Mouse (Mus musculus): Measurements from ENCODE around the gene Gm17428.
A peak's percentile ranks its signal among the peaks of the same experiment; 100 is the strongest.
"Not testable (repeated sequence)": the region's sequence is repeated elsewhere in the genome, so short reads cannot be mapped to it uniquely, and the experiment has no call there.

The Gm17428 gene

DNA sequence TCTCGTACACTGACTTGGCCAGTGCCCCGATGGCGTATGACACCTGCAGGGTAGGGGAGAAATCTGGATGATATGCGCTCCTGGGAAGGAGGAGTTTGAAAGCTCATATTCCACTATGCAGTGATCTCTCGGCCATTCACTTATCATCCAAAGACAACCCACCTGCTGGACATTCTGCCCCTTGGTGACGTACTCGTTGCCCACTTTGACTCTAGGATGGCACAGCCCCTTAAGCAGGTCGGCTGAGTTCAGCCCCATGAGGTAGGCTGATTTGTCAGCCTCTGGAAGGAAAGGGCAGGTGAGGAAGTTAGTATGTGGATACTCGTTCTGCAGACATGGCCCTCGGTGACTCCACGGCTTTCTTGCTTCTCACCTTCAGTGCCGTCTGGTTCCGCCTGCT, 12.1 kb downstream of the Gm17428 start:
- no peak for DNase-seq (ENCODE audit: low read depth)

DNA sequence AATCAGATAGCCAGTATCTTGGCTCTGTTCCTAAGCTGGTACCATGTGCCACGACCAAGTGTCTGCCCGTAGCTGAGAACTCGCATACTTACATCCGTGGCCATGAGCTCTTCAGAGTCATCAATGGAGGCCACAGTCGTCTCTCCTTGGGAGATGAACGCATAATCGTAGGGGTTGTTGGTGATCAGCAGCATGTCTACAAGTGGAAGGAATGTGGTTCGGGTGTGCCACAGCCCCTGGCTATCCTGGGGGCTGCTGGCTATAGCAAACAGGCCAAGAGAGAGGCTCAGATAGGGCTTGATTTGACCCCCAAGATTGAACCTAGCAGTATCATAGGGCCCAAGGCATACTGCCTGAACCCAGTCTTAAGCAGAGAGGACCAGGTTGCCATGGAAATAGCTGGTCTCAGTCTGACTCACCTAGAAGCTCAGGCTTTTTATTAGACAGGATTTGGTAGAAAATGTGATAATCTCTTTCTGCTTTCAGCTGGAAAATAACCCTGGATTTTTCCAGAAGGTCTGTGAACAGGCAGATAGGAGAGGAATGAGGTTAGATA, 13.2 kb downstream of the Gm17428 start:
- no peak for DNase-seq (ENCODE audit: low read depth)

DNA sequence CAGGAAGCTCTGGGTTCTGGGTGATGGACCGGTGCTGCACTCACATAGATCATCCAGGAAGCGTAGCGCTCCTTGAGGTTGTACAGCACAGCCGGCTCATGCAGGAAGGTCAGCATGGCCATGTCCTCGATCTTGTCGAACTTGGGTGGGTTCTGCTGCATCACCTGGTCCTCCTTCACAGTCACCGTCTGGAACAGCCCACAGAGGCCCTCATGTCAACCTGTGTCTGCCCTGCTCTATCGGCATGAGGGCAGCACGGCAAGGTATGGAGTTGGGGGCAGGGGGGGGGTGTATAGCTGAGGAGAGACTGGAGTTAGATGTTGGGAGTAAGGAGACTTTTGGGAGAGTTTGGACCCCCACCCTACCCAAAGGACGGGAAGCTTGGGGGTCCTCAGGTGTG, 15.5 kb downstream of the Gm17428 start:
- DNase-seq (ENCODE audit: low read depth) = no peak

DNA sequence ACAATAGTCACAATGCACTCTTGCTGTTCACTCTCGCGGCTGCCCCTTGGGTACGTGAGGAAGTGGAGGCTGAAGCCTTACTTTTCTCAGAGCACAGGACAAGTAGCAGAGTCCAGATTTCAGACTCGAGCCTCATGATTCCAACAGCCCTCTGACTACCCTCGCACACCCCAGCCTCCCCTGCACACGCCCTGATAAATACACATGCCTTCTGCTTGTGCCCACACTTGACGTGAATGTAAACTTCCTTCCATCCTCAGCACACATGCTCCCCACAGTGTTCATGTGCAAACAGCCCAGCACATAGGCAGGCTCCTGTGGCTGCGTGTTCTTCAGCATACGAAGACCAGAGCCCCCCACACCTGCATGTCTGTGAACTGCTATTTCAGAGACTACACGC, 16.9 kb downstream of the Gm17428 start:
- no peak for DNase-seq (ENCODE audit: low read depth)

DNA sequence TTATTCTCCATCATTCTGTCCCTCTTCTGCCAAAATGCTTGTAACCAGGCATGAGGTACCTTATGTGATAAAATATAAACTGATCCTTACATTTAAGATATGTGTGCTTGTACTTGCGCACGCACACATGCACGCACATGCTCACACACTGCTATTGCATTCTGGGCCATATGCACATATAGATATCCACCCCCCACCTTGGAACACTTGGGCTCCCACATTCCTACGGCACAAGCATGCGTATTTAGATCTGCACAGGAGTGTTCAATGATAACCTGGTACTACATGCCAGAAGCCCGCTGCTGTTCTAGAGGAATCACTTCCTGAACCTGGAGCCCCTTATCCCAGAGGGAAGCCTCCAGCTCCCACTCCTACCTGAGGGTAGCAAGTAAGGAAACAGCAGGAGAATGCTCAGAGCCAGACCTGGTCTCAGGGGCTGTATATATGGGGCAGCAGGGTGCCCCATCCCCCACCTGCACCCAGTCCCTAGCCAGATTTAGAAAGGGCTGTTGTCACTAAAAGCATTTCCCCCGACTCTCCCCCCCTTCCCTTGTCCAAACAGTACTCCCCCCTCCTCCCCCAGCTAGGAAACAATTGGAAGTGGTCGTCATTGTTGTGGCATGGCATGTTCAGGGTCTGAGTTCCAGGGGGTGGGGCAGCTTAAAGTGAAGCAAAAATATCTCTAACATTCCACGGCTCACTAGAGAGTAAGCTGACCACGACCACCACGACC, 17.6 kb downstream of the Gm17428 start, which contains the start of gene Myh7:
Myh7 (minus strand) TSS at position 491 of the 733 bp plus-strand sequence.
- DNase-seq (ENCODE audit: low read depth) = no peak

DNA sequence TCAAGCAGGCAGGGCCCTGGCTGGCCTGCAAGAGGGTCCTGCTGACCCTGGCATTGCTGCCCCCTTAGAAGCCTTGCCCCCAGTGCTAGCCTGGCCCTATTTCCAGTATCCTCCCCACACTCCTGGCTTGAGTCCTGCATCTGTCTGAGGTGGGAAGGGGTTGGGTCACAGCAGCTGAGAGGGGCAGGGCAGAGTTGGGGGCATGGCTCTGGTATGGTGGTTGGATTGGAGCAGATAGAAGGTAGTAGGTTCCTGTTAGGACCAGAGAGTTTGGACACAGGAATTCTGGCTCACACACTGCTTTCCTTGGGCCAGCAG, 18.1 kb downstream of the Gm17428 start:
- DNase-seq (ENCODE audit: low read depth) = no peak

DNA sequence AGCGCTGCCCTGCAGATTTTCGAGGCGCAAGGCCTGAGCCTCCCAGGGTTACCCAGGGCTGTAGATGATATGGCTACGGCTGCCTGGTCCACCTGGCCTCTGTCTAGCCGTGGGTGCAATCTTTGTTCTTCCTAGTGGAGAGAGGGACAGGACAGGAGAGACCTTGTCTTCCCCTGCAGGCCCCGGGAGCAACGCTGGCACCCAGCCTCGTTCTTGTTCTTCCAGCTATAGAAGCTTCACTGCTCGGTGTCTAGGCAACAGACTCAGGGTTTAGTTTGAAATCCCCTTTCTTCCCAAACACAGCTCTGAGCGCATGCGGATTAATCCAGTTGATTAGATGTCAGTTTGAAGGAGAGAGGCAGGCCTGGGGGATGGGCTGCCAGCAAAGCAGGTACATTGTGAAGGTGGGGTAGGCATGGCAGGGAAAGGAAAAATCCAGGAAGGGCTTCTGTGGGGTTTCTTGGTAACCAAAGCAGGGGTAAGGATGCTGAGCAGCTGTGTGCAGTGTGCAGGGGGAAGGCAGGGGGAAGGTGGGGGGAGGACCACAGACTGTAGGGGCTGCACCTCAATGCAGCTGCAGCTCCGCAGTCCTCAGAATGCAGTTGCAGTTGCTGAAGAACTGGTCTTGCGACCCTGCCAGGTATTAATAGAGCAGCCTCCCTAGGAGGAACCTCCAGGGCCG, 18.9 kb downstream of the Gm17428 start:
- DNase-seq (ENCODE audit: low read depth) = no peak

DNA sequence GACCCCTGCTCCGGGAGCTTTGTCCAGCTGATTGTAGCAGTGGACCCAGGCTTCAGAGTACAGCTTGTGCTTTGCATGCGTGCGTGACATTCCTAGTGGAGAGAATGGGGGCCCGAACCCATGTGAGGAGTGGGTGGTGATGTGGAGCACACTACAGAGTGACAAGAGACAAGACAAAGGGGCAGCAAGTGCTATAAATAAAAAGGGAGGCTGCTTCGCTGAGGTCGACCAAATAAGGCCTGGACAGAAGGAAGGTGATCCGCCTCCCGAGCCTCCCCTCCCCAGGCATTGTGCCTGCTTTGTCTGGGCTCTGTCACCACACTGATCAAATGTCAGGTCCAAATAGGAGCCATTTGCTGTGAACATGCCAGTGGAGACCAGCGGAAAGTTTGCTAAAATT, 20.1 kb downstream of the Gm17428 start:
- no peak for DNase-seq (ENCODE audit: low read depth)

DNA sequence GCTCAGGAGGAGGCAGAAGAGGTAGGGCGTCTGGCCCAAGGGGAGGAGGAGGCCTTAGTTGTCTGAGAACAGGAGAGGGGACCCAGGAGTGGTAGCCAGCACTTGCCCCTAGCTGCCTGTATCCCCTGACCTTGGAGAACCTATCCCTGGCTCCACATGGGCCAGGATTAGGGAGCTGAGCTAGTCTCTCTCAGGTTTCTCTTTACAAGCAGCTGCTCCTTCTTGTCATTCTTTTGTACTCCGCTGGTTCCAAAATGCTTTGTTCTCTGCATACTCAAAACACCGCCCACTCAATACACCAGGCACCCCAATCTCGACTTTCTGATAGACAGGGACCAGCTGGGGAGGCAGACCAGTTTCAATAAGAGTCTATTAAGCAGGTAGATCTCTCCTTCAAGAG, 20.6 kb downstream of the Gm17428 start:
- DNase-seq (ENCODE audit: low read depth) = no peak

DNA sequence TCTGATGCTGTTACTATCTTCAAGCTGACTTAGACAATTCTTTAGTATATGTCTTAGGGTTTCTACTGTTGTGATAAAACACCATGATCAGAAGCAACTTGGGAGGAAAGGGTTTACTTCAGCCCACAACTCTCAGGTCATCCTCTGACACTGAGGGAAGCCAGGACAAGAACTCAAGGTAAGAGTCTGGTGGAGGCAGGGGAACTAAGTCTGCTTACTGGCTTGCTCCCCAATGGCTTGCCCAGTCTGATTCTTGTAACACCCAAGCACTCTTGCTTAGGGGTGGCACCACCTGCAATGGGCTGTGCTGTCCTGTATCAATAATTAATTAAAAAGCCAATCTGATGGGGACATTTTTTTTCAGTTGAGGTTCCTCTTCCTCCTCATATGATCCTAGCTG, 21.9 kb downstream of the Gm17428 start:
- no peak for DNase-seq (ENCODE audit: low read depth)

DNA sequence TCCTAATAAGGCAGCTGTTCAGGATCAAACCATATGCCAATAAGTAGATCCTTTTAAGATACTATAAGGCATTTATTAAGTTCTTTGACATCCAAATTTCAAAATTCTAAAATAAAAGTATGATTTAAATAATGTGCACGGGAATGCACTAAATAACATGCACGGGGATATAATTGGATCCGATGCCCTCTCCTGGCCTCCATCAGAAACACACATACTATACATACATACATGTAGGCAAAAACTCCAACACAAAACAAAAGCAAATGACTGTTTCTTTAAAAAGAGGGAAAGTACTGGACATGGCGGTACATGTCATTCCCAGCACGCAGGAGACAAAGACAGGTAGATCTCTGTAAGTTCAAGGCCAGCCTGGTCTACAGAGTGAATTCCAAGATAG, 23.1 kb downstream of the Gm17428 start:
- not testable (repeated sequence) for DNase-seq (ENCODE audit: low read depth)

DNA sequence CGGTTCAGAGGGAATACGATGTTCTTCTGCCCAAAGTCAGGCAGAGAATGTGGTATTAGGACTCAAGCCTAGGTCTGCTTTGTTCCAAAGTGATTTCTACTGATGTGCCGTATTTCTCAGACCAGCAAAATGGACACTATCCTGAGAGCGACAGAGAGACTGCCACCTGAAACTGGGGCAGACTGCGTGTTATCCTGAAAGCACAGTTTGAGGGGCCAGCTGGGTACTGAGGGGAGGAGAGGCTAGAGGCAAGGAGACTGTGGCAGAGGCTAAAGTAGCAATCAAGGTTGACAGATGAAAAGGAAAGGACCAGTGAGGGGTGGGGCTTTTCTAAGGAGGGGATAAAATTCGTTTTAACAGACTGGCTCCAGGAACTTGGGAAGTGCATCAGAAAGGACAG, 24.1 kb downstream of the Gm17428 start:
- DNase-seq (ENCODE audit: low read depth) = no peak

DNA sequence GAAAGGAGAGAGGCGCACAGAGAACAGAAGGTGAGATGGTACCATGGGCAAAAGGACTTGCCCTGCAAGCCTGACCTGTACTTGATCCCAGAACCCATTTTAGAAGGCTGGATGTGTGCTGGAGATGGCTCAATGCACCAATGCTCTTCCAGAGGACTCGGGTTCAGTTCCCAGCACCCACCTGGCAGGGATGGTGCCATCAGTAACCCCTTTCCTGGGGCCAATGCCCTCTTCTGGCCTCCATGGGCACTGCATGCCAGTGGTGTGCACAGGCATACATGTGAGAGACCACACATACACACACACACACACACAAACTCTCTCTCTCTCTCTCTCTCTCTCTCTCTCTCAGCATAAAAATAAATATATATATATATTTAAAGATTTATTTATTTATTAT, 24.7 kb downstream of the Gm17428 start:
- DNase-seq (ENCODE audit: low read depth) = no peak

DNA sequence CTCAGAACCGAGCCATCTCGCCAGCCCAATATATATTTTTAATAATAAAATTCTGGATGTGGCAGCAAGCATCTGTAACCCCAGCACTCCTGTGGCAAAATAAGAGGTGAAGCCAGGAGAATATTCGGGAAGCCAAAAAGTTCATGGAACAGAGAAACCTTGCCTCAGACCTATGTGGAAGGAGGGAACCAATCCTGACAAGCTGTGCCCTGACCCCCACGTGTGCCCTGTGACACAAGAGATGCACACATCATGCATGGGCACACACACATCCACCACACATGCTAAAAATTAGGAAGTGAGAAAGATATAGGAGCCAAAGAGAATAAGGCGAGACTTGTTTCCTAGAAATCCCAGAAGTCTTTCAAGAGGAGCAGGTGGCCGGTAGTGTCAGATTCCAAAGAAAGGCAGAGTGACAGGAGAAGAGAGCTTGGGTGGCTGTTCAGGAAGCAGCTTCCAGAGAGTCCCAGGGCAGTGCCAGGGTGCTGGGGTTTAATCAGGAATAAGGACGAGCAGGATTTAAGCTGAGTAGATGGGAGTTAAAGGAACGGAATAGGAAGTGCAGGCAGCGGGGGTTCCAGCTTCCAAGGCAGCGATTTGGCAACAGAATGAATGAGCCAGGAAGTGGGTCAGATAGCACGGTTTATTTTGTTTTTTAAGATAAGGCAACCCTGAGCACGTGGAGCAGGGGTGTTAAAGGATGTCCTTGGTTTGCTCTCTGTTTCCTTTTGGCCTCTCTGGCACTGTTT, 25.4 kb downstream of the Gm17428 start:
- DNase-seq (ENCODE audit: low read depth) = no peak

DNA sequence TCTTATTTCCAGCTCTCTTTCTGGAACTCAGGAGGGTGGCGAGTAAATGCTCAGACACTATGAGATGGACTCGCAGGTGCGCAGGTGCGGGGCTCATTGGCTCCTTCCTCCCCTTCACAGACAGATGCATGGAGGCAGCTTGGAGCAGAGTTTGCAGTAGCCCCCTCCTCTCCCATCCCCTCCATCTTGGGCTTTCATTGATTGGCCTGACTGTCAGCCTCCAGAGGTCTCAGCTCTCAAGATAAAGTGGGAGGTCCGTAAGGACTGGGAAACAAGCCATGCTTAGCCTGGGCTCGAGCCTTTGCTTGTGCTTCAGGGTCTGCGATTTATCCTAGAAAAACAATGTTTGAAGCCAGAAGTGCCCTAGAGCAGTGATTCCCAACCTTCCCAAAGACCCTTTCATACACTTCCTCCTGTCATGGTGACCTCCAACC, 26.0 kb downstream of the Gm17428 start:
- DNase-seq (ENCODE audit: low read depth) = no peak

DNA sequence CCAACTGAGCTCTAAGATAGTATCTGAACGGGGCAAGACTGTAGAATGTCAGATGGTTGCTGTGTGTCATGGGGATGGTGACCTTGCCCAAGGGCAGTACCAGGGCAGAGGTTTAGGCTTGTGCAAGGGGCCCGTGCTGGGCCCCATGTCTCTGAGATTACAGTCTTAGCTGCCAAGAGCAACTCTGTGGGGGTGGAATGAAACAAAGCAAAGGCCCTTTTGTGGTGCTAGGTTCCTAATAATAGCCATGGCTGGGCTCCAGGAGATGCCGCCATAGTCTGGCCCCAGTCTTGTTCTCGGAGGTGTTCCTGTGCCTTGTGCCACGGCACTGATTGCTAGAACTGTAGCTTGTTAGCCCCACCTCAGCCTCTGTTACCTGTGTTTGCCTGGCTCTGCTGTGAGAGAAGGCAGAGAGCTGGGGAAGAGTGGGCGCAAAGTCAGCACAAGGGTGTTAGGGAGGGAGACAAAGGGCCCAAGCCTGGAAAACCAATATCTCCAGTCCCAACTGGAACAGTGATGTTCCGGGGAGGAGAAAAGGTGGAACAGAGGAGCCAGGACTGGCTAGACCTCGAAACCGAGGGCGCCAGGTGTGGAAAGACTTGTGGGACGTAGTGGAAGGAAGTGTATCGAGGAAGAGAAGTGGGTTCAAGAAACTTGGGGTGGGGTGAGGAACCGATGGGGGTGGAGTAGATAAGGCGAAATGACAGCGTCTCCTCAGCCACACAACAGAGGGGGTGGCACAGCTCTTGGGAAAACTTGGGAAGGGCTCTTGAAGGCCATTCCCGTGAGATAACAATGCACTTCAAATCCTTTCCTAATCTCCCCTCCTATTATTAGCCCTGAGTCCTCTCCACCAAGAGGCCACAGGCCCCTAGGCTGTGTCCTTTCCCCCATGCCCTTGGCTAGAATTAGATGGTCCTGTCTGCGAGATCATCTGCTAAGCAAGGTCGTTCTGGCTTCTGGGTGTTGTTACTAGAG, 27.4 kb downstream of the Gm17428 start:
- no peak for DNase-seq (ENCODE audit: low read depth)

DNA sequence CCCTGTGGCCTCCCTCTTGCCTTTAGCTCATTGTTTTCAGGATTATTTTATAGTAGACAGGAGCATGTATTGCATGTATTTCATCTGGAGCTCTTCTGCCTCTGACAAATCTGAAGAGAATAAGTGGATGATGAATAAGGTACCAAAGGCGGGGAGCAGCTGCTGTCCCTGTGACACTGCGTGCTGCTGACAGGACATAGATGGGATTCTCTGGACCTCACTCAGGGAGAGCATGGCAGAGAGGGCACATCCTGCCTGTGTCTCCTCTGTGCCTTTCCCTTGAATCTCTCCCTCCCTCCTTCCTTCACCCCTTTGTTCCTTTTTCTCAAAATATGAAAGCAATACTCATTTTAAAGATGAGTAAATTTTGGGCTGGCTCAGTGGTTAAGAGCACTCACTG, 28.8 kb downstream of the Gm17428 start:
- no peak for DNase-seq (ENCODE audit: low read depth)

DNA sequence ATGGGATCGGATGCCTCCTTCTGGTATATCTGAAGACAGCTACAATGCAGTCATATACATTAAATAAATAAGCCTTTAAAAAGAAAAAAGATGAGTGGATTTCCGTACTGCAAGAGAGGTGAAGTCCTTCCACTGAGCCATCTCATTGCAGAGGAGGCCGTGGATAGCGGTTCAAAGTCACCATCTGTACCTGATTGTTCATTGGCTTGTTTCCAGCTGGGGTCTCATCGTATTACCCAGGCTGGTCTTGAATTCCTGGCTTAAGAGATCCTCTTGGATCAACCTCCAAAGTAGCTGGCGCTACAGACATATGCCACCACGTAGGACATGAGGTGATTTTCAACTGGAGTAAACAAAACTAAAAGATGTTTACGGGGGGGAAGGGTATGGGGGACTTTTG, 29.2 kb downstream of the Gm17428 start:
- DNase-seq (ENCODE audit: low read depth) = no peak

DNA sequence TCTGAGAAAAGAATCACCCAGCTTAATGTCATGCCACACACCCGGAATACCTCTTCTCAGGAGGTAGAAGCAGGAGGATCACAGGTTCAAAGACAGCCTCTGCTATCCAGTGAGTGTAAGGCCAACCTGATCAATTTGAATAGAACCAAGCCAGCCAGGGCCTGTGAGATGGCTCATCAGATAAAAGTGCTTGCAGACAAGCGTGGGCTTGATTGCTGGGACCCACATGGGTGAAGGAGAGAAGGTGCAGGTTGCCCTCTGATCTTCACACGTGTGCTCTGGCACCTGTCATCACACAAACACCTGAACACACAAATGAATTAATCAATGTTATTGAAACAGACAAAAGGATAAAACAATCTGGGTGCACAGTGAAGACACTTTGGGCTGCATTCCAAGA, 29.8 kb downstream of the Gm17428 start:
- no peak for DNase-seq (ENCODE audit: low read depth)

DNA sequence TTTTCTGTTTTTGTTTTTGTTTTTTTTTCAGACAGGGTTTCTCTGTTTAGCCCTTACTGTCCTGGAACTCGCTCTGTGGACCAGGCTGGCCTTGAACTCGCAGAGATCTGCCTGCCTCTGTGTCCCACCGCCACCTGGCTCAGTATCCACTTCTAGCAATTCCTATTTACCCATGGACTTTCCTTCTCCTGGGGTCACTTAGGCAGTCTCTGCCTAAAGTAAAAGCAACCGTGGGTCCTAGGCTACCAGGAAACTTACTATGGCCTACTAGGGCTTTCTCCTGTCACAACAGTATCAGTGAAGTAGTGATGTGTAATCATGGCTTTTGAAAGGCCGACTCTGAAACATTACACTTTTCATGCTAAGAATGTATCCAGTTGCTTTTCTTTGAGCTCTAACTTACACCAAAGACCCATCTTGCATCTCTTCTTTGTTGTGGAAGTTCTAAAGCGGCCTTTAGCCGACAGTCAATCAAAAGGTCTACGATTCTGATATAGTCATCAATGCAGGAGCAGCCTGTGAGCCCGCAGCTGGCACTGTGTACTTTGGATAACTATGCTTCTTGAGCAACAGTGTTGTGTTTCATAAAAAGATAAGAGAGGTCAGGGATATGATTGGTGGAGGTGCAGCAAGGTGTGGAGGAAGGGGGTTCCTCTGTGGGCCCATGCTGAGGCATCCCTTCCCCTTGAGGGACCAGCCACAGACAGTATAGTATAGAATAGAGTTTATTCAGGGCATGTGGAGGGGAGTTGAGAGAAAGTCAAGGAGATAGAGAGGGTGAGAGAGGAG, 30.6 kb downstream of the Gm17428 start:
- DNase-seq (ENCODE audit: low read depth) = peak; percentile 23

DNA sequence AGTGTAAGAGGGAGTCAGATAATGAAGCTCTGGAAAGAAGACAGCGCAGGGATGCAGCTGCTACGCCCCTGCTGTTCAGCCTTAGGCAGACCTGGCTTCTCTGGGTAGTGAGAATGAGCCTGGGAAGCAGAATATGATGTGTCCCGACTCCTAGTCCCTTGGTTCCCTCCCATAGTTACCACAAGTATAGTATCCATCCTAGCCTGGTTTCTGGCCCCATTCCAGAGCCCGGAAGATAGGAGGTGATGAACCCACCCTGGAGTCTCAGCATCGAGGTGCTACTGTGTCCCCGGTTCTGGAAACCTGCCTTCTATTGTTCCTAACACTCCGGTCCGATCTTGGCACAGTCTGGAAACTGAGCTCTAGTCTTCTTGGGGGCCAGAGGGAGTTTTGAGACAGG, 31.7 kb downstream of the Gm17428 start:
- DNase-seq (ENCODE audit: low read depth) = no peak

Data from c-Kit-positive CD71-positive TER-119-negative erythroid progenitor cells, embryonic 14.5 days (primary cell).